Mouse (Mus musculus): ENCODE data around the gene Dglucy.
"Not testable (repeated sequence)": the region's sequence is repeated elsewhere in the genome, so short reads cannot be mapped to it uniquely, and the experiment has no call there.

The Dglucy gene

GRCm38 (mm10) chr12:100778276-100778933 is 452 bp upstream of the Dglucy start:
- DNase-seq (ENCODE audit: inconsistent age in 2 of 2, low spot score in 1 of 2): peak in 1 of 2 experiments; percentile 23

- DNase-seq (ENCODE audit: inconsistent age in 2 of 2, low spot score in 1 of 2): no peak
Measured at GRCm38 (mm10) chr12:100780416-100780815, 1.6 kb downstream of the Dglucy start.

GRCm38 (mm10) chr12:100781428-100782120 is 2.7 kb downstream of the Dglucy start:
- no peak for DNase-seq (ENCODE audit: inconsistent age in 2 of 2, low spot score in 1 of 2)

GRCm38 (mm10) chr12:100784152-100784551 is 5.3 kb downstream of the Dglucy start:
- DNase-seq (ENCODE audit: inconsistent age in 2 of 2, low spot score in 1 of 2): no peak

GRCm38 (mm10) chr12:100785344-100785743 is 6.5 kb downstream of the Dglucy start:
- peak; percentile 18 to 51 for DNase-seq (ENCODE audit: inconsistent age in 2 of 2, low spot score in 1 of 2)

- peak in 1 of 2 experiments; percentile 40 for DNase-seq (ENCODE audit: inconsistent age in 2 of 2, low spot score in 1 of 2)
Measured at GRCm38 (mm10) chr12:100789981-100790550, 11.2 kb downstream of the Dglucy start.

- DNase-seq (ENCODE audit: inconsistent age in 2 of 2, low spot score in 1 of 2): no peak
Measured at GRCm38 (mm10) chr12:100791425-100791824, 12.6 kb downstream of the Dglucy start.

GRCm38 (mm10) chr12:100794450-100795230 is 15.8 kb downstream of the Dglucy start:
- DNase-seq (ENCODE audit: inconsistent age in 2 of 2, low spot score in 1 of 2): no peak

- DNase-seq (ENCODE audit: inconsistent age in 2 of 2, low spot score in 1 of 2): no peak
Measured at GRCm38 (mm10) chr12:100795390-100796036, 16.7 kb downstream of the Dglucy start.

- DNase-seq (ENCODE audit: inconsistent age in 2 of 2, low spot score in 1 of 2): not testable (repeated sequence)
Measured at GRCm38 (mm10) chr12:100803391-100803790, 24.5 kb downstream of the Dglucy start.

- DNase-seq (ENCODE audit: inconsistent age in 2 of 2, low spot score in 1 of 2): no peak
Measured at GRCm38 (mm10) chr12:100807280-100807679, 28.4 kb downstream of the Dglucy start.

GRCm38 (mm10) chr12:100808609-100809280 is 29.9 kb downstream of the Dglucy start:
- no peak for DNase-seq (ENCODE audit: inconsistent age in 2 of 2, low spot score in 1 of 2)

GRCm38 (mm10) chr12:100810542-100810941 is 31.7 kb downstream of the Dglucy start:
- DNase-seq (ENCODE audit: inconsistent age in 2 of 2, low spot score in 1 of 2): no peak

- no peak for DNase-seq (ENCODE audit: inconsistent age in 2 of 2, low spot score in 1 of 2)
Measured at GRCm38 (mm10) chr12:100813901-100814300, 35.0 kb downstream of the Dglucy start.

GRCm38 (mm10) chr12:100814671-100815070 is 35.8 kb downstream of the Dglucy start:
- no peak for DNase-seq (ENCODE audit: inconsistent age in 2 of 2, low spot score in 1 of 2)

GRCm38 (mm10) chr12:100816906-100817305 is 38.0 kb downstream of the Dglucy start:
- DNase-seq (ENCODE audit: inconsistent age in 2 of 2, low spot score in 1 of 2): no peak

GRCm38 (mm10) chr12:100819965-100820364 is 41.1 kb downstream of the Dglucy start:
- DNase-seq (ENCODE audit: inconsistent age in 2 of 2, low spot score in 1 of 2): peak in 1 of 2 experiments; percentile 41

GRCm38 (mm10) chr12:100831021-100831420 is 52.2 kb downstream of the Dglucy start:
- DNase-seq (ENCODE audit: inconsistent age in 2 of 2, low spot score in 1 of 2): no peak

GRCm38 (mm10) chr12:100831629-100832325 is 52.9 kb downstream of the Dglucy start:
- no peak for DNase-seq (ENCODE audit: inconsistent age in 2 of 2, low spot score in 1 of 2)

- DNase-seq (ENCODE audit: inconsistent age in 2 of 2, low spot score in 1 of 2): no peak
Measured at GRCm38 (mm10) chr12:100837208-100837607, 58.4 kb downstream of the Dglucy start.
